Mouse (Mus musculus) cerebellum, adult 8-10 months (tissue): ENCODE results near the gene Tbc1d12.
"Not testable (repeated sequence)": the region's sequence is repeated elsewhere in the genome, so short reads cannot be mapped to it uniquely, and the experiment has no call there.

Experiments used
- DNase-seq: peaks from one replicate; pipeline ENCODE4 v3.0.0; 2022

The Tbc1d12 gene

DNA sequence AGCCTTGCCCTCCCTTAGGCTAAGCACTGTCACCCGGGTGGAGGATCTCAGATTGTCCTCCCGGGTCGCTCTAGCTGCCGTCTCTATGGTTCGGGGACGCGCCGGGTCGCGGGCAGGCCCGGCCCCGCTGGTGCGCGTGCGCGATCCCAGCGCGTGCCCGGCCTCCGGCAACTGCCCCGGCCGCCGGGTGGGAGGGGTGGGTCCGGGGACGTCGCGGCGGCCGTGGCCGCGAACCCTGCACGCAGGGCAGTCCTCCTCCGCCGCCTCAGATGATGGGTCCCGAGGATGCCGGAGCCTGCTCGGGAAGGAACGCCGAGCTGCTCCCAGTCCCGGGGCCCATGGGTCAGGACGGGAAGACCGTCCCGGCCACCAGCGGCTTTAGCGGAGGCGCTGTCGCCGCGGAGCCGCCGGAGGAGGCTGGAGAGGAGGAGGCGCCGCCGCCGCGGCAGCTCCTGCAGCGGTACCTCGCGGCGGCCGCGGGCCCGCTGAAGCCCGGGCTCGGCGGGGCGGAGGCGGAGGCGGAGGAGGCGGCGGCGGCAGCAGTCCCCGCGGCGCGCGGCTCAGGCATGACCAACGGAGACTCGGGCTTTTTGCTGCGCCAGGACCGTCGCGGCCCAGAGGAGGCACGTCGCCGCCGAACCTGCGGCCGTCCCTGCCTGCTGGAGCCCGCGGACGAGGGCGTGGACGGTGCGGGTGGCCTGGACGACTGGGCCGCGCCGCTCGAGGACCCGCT lies at the start of gene Tbc1d12:
Tbc1d12 (plus strand) TSS at position 142 of the 733 bp plus-strand sequence.
- peak; percentile 93 for DNase-seq

GRCm38 (mm10) chr19:38787756-38788155 lies 48.6 kb upstream of the Tbc1d12 start:
- DNase-seq, result no peak

DNA sequence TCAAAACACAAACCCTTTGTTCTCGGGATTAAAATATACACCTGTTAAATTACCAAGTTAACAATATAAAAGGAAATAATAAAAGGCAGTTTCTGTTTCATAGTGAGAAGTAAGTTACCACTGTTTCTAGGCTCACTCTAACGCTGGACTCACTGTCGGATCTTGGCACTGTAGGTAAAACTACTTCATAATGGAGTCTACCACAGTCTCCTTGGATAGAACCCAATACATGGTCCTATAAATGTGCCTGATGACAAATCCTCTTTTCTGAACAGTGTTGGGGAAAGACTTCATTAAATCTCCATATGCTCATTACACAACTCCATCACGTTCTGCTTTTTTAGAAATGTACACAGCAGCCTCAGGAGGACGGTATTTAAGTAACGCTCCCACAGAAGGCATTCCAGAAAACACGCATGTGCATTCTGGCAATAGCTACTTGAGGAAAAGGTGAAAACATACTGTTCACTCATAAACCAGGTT lies 42.8 kb upstream of the Tbc1d12 start:
- no peak for DNase-seq

DNA sequence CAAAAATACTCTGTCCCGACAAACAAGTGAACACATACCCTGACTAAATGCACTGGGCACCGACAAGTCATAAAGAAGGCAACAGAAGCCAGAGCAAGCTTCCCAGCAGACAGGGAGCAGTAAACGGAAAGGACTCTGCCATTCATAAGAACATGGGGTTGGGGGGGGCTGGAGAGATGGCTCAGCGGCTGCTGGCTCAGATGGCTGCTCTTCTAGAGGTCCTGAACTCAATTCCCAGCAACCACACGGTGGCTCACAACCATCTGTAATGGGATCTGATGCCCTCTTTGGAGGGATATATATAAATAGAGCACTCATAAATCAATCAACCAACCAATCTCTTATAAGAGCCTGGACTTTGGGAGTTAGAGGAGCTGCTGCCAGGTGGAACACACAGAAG lies 39.8 kb upstream of the Tbc1d12 start:
- DNase-seq, result no peak

- no peak for DNase-seq
Observed at GRCm38 (mm10) chr19:38798291-38798690, 38.1 kb upstream of the Tbc1d12 start.

DNA sequence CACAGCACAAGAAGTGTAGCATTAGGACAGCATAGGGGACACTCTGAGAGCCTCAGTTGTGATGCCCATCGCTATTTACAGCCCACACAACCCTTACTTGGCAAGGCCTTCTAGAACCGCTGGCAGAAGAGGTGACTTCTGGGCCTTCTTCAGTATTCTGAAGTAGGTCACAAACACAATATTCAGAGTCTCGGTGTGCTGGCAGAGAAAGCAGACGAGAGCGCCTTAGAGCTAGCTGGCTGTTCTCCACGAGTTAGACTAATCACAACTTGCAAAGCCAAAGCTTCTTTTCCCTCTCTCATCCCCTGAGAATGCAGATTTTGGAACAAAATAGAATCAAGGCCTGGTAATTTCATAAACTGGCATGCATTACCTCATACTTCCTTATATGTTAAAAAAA lies 37.6 kb upstream of the Tbc1d12 start:
- DNase-seq, result no peak

DNA sequence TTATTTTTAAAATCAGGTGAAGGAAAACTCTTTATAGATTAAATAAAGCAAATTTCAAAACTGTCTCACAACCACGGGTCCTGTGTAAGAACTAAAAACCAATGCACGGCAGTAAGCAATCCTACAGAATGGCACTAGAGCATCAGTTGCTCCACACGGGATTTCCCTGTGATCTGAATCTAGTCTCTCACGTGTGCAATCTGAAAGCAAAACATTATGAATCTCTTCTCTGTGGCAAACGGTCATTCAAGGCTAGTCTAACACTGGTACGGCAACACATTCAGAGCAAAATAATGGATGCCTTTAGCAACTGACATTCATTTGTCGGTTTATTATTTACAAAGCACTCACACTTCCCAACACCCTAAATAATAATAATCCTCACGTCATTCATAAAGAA lies 18.2 kb upstream of the Tbc1d12 start:
- DNase-seq, result no peak

- peak; percentile 94 for DNase-seq
Observed at GRCm38 (mm10) chr19:38818766-38819426, 17.5 kb upstream of the Tbc1d12 start, which contains the start of gene Noc3l. TSS of gene Noc3l (minus strand) at chr19:38819237.

DNA sequence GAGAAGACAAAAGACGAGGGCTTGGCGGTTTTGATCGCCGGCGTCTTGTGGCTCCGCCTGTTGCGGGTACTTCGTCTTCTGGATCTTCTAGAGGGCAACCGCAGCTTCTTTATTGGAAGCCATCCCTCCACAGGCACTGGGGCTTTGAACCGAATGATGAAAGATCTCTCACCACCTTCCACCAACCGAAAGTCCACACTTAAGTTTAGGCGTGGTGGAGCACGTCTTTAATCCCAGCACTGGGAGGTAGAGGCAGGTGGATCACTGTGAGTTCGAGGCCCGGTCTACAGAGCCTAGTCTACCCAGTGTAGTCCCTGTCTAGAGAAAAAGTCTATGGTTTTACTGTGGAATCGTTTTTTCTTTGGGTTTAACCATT lies 17.0 kb upstream of the Tbc1d12 start:
- no peak for DNase-seq

DNA sequence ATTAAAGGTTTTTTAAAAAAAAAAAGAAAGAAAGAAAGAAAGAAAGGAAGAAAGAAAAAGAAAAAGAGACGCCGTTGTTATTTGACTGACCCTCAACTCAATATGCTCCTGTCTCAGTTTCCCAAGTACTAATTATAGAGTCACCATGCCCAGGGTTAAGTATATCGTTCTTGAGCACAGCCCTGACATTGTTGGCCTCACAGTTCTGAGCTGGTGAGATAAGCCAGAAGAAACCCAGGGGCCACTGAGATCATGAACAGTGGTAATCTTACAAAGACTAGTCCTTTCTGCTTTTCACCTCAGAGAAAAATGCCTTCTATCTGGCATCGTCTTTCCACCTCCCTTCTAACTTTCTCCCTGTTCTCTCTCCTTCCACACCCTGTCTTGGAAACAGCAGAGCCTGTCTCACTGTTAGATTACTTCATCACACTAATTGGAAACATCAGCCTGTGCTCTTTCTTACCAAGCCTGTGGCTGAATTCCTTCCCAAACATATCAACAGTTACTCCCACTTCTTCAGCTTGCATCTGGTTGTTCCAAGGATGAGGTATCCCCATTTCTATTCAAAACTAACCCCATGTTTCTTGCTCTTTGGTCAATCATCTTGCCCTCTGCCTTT lies 16.1 kb upstream of the Tbc1d12 start:
- no peak for DNase-seq

DNA sequence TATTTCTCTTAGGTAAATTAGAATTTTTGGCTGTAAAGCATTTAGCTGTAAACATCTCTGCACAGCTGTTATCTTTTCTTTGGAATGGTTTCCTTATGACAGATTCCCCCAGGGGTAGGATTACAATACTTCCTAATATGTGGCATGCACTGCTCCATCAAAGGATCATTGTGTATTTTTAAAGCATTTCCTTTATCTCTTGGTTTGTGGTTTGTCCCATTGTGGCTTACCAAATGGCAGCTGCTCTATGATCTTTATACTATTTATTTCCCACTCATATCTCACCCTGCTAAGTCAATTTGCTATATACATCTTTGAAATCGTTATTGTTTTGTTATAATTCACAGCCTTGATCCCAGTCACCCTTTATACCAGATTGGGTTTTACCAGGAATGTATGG lies 3.2 kb upstream of the Tbc1d12 start:
- DNase-seq, result no peak

- DNase-seq, result no peak
Observed at GRCm38 (mm10) chr19:38836084-38836437, 318 bp upstream of the Tbc1d12 start.

DNA sequence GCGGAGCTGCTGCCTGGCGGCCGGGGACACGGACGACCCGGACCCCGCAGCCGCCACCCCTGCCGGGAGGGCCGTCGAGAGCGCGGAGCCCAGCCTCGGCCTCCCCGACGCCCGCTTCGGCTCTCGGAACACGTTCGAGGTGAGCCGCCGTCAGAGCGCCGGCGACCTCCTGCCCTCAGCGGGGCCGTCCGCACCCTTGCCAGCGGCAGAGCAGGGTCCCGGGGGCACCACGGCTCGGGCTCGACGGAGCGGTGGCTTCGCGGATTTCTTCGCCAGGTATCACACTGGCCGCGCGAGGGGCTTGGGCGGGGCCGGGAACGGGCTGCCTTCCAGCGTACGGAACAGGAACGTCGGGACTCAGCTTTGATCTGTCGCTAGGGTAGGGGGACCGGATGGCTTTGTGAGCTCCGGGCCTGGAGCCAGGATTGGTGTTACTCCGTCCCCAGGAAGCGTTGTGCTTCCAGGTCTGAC lies 827 bp downstream of the Tbc1d12 start:
- peak; percentile 40 for DNase-seq

DNA sequence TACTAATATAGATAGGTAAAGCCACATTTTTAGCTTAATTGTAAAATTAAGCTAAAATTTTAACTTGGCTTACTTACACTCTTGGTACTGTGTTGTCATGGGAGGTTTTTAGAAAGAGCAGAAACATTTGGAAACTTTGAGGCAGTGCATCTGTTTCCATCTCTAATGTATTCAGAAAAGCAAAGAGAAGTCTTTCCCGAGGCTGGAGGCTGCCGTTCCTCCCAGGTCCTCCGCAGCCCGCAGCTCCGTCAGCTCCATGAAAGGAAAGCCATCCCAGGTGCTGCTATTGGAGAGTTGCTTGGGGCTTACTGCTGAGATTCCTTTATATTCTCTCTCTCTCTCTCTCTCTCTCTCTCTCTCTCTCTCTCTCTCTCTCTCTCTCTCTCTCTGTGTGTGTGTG lies 8.4 kb downstream of the Tbc1d12 start:
- DNase-seq, result no peak

DNA sequence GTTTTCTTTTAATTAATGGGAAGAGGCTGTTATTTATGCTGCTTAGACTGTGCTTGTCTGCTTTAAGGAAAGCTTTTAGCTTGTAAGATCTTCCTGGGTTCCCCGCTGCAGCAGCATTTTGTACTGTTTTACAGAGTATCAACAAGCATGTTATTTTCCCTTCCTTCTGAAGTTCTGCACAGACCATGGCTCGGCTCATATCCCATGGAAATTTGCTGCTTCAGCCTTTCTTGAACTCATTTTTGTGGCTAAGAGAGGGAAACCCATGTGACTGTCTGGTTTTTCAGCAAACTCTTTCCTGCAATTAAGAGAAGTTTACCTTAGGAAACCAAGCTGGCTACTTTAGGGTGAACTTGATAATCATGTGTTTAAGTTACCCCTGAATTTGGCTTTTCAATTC lies 10.0 kb downstream of the Tbc1d12 start:
- DNase-seq, result no peak

DNA sequence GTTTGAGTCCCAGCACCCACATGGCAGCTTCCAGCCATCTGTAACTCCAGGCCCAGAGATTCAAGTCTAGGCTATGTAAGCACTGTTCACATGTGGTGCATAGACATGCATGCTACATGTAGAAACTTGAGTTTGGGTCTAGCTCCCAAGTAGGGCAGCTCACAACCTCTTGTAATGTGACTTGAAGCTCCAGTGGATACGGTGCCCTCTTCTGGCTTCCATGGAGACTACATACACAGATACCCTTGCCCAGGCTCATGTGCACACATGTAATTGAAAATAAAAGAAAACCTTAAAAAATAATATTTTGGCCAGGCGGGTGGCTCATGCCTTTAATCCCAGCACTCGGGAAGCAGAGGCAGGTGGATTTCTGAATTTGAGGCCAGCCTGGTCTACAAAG lies 21.8 kb downstream of the Tbc1d12 start:
- no peak for DNase-seq

DNA sequence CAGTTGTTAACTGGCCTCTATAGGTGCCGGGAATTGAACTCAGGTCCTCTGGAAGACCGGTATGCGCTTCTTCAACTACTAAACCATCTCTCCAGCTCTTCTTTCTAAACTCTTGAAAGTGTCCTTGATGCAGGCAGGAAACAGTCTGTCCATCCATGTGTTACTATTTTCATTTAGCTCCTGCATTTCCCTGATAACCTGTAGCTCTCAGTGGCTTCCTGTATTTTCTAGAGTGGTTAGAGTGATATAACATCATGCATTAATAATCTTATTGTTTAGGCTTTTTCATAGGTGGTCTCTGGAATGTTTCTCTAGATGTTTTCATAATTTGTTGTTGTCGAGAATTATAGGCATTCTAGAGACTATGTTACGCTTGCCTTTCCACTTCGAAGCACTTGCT lies 26.1 kb downstream of the Tbc1d12 start:
- no peak for DNase-seq

DNA sequence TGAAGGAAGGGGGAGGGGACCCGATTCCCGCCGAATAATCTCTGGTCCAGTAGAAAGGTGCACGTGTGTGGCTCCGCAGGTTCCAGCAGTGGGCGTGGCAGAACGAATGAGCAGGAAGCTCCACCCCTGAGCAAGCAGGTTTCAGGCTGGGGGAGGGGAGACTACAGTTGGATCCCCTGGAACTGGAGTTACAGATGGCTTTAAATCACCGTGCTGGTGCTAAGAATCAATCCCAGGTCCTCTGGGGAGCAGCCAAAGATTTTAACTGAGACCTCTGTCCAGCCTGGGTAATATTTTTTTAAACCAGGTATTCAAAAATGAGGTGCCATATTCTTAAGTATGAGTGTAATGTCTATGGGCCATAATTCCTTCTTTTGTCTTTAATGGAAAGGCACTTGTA lies 38.4 kb downstream of the Tbc1d12 start:
- not testable (repeated sequence) for DNase-seq

DNA sequence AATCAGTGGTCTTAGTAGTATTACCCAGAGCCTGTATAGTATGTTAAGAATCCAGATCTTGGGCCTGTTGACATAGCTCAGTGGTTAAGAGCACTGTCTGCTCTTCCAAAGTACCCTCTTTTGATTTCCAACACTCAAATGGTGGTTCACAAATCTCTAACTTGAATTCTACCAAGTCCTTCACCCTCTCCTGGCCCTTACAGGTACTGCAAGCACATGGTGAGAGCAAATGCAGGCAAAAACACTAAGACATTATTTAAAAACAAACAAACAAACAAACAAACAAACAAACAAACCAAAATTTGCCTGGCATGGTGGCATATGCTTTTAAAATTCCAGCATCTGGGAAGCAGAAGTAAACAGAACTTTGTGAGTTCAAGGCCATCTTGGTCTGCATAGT lies 43.9 kb downstream of the Tbc1d12 start:
- no peak for DNase-seq

DNA sequence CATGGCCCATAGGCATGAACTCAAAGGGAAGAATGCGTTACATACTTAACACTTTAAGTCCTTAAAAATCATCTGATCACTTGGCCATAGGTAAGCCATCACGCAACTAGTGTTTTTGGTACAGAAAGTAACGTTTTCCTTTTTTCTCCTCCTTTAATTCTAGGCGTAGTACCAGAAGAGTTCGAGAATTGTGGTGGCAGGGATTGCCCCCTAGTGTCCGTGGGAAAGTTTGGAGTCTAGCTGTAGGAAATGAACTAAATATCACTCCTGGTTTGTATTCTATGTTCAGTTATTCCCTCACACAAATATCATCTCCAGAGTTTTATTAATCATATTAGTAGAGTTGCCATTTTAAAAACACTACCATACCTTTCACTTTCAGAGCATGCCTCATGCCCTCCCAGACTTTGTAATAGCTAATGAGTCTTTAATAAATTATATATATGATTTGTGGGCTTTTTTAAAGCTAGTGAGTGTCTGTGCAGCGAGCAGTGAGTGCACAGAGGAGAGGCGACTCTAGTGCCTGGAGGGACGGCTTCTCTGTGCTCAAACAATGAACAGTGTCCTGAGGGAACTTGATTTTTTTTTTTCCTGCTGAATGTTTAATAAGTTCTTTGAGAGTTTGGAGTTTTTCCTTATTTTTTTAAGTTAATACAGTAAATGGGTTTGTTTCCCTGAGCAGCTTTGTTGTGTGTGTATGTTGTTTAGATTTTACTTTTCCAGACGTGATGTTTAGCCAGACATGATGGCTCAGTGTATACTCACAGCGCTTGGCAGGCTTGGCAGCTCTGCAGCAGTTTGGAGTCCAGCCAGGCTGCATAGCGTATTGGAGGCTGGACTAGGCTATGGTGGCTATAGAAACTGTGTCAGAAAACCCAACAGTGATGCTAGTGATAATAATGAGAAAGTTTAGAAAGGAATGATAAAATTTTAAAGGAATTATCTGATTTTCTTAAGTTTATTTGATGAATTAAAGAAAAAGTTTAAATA lies 65.1 kb downstream of the Tbc1d12 start:
- no peak for DNase-seq

GRCm38 (mm10) chr19:38902501-38902900 lies 66.1 kb downstream of the Tbc1d12 start:
- DNase-seq, result no peak

GRCm38 (mm10) chr19:38913786-38914185 lies 77.4 kb downstream of the Tbc1d12 start:
- DNase-seq, result no peak

DNA sequence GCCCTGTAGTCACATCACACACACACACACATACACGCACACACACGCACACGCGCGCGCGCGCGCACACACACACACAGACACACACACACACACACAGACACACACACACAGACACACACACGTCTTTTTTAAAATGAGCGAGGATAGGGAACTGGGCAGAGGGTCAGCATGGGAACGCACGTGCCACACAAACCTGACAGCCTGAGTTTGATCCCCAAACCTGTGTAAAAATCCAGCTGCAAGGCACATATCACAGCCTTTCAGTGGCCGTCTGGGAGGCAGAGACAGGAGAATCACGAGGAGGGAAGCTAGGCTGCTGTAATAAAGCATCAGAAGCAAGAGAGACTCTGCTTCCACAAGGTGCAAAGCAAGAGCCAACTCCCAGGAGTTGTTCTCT lies 78.5 kb downstream of the Tbc1d12 start:
- DNase-seq, result no peak
